Mouse (Mus musculus): ENCODE results near the gene Vmn1r188. TPM values are rescaled to one million over a fixed set of nuclear protein-coding genes. Genes with fewer than 3 reads are reported as not detected.
"Not testable (repeated sequence)": the region's sequence is repeated elsewhere in the genome, so short reads cannot be mapped to it uniquely, and the experiment has no call there.

The Vmn1r188 gene
- polyA plus RNA-seq, 1 experiment = not detected

GRCm38 (mm10) chr13:22040464-22041141 lies 43.6 kb upstream of the Vmn1r188 start:
- TF ChIP-seq POLR2A (IDR thresholded peaks at IDR 0.05; ENCODE audit: borderline replicate concordance, extremely low read depth, low read depth, low read length) (no peak), CTCF (IDR thresholded peaks at IDR 0.05; ENCODE audit: insufficient read depth, low read length) (no peak)

DNA sequence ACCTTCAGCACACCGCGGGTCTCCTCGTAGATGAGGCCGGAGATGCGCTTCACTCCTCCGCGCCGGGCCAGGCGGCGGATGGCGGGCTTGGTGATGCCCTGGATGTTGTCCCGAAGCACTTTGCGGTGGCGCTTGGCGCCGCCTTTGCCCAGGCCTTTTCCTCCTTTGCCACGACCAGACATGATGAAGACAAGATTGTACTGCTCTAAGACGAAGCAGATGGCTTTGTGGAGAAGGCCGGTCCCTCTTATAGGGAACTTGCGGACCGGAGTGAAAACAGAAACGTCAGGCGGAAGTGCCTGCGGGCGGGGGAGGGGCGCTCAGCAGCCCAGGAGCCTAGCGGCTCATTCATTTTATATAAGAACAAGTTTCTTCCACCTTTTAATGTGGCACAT lies 43.1 kb upstream of the Vmn1r188 start, which contains the start of gene Hist1h4i:
Hist1h4i (minus strand) TSS at position 221 of the 395 bp plus-strand sequence.
- WGBS = under 1% methylated on average over 24 of the region's 27 CpGs
- peak; percentile 91 for DNase-seq

More at GRCm38 (mm10) chr13:22040464-22041141, 43.6 kb upstream of the Vmn1r188 start:
- DNase-seq = no peak
- WGBS = 2% methylated on average over 24 of the region's 24 CpGs
- Histone ChIP-seq H3K4me3 (replicated peaks; ENCODE audit: extremely low read depth, low read depth, low read length) (peak overlapping the region; percentile 55), H3K4me1 (ENCODE audit: control insufficient read depth, insufficient read depth, low read length) (peaks cover 7% of the 10 kb centered on the region; the same call in 1 of the 2 replicates)

DNA sequence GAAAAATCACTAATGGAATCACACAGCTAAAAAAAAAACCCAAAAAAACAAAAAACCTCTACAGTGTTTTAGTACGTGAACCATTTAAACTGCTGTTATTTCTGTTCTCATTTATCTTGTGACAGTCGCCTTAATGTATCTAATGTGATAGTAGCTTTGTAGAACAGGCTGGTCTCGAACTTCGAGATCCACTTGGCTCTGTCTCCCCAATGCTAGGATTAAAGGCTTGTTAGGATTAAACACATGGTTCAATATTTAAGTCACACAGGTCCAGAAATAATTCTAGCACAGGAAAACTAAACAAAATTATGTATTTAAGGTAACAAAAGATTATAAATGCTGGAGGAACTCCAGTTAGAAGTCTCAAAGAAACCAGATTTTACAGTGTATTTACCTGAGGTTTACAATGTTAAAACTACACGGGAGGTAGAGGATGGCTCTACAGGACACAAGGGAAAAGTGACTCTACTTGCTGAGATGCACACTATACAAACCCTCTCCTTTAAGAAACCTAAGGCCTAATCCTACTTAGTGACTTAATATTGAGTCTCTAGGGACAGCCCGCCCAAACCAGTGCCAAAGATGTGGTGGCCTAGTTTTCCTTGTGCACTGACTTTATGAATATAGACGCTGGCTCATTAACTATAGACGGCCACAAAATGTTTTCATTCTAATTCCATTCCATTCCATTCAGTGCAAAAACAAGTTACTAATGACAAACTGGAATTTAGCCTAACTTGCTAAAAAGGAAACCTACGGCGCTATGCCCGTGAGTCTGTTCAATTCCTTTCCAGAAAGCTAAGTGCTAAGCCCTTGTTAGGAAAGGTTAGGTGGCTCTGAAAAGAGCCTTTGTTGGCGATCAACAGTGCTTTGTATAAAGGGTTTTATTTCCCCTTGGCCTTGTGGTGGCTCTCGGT lies 42.3 kb upstream of the Vmn1r188 start:
- H3K4me3 ChIP-seq (replicated peaks; ENCODE audit: extremely low read depth, low read depth, low read length) = peak overlapping the region; percentile 32
- 6% methylated on average over 13 of the region's 13 CpGs for WGBS

More for the DNA sequence above, 43.1 kb upstream of the Vmn1r188 start, which contains the start of gene Hist1h4i:
- peak within 1 kb of the TSS; percentile 55 for H3K4me3 ChIP-seq (replicated peaks; ENCODE audit: extremely low read depth, low read depth, low read length)
- peak; percentile 81; the same call in 1 of the 2 replicates for TF ChIP-seq POLR2A (IDR thresholded peaks at IDR 0.05; ENCODE audit: borderline replicate concordance, extremely low read depth, low read depth, low read length)
- not testable (repeated sequence) for H3K4me1 ChIP-seq (ENCODE audit: control insufficient read depth, insufficient read depth, low read length)

GRCm38 (mm10) chr13:22042568-22043502 lies 41.4 kb upstream of the Vmn1r188 start, which contains the start of the genes Hist1h2ag and Hist1h2bj:
Hist1h2ag (minus strand) TSS chr13:22042944.
Hist1h2bj (plus strand) TSS chr13:22043214.
- H3K4me3 ChIP-seq (replicated peaks; ENCODE audit: extremely low read depth, low read depth, low read length) = peak within 1 kb of the TSS; percentile 48
- under 1% methylated on average over 57 of the region's 80 CpGs for WGBS
- peak; percentile 76 for DNase-seq
- TF ChIP-seq POLR2A (IDR thresholded peaks at IDR 0.05; ENCODE audit: borderline replicate concordance, extremely low read depth, low read depth, low read length) = peak; percentile 74; the same call in 1 of the 2 replicates
- not testable (repeated sequence) for H3K4me1 ChIP-seq (ENCODE audit: control insufficient read depth, insufficient read depth, low read length)

More for the DNA sequence above, 42.3 kb upstream of the Vmn1r188 start:
- H3K4me1 ChIP-seq (ENCODE audit: control insufficient read depth, insufficient read depth, low read length) = peaks cover 7% of the 10 kb centered on the region; the same call in 1 of the 2 replicates
- no peak for DNase-seq
- TF ChIP-seq POLR2A (IDR thresholded peaks at IDR 0.05; ENCODE audit: borderline replicate concordance, extremely low read depth, low read depth, low read length) = no peak
- no peak for TF ChIP-seq CTCF (IDR thresholded peaks at IDR 0.05; ENCODE audit: insufficient read depth, low read length)

DNA sequence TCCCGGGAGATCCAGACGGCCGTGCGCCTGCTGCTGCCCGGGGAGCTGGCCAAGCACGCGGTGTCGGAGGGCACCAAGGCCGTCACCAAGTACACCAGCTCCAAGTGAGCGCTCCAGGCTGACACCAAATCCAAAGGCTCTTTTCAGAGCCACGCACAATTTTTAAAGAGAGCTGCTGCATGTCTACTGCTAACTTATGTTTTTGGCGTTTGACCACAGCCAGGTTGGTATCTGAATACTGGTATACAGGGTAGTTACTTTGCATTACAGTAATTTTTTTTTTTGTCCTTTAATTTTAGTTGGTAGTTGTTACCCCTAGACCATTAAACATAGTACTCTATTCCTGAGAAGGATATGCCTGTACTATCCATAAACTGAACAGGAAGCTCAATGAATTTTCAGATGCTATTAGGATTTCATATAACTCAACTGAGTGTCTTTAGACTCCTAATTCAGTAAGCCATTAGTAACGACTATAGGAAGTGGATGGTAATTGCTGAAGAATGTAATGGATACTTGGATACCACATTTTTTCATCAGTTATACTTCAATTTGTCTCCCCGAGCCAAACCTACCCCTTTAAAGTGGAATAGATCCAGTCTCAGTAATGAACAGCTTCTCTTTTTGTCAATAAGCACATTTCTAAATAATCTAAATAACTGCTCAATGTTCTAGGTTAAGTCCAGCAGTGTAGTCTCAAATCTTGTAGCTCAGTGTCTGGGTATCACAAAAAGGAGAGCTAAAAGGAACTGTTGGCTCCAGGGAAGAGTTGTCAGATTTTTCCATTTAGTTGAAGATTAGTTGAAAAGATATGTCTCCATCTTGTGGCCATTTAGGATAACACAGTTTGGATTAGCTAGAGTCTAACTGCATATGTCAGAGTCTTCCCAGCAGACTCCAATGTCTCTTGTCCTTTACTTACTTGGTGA lies 40.5 kb upstream of the Vmn1r188 start:
- DNase-seq = no peak
- Histone ChIP-seq H3K4me3 (replicated peaks; ENCODE audit: extremely low read depth, low read depth, low read length) (no peak overlapping the region), H3K4me1 (ENCODE audit: control insufficient read depth, insufficient read depth, low read length) (peaks cover 7% of the 10 kb centered on the region; the same call in 1 of the 2 replicates)
- no peak for TF ChIP-seq POLR2A (IDR thresholded peaks at IDR 0.05; ENCODE audit: borderline replicate concordance, extremely low read depth, low read depth, low read length)
- TF ChIP-seq CTCF (IDR thresholded peaks at IDR 0.05; ENCODE audit: insufficient read depth, low read length) = 0 out of 2 replicates have a peak, but pooled peaks have one; percentile 35
- 1% methylated on average over 14 of the region's 14 CpGs for WGBS

DNA sequence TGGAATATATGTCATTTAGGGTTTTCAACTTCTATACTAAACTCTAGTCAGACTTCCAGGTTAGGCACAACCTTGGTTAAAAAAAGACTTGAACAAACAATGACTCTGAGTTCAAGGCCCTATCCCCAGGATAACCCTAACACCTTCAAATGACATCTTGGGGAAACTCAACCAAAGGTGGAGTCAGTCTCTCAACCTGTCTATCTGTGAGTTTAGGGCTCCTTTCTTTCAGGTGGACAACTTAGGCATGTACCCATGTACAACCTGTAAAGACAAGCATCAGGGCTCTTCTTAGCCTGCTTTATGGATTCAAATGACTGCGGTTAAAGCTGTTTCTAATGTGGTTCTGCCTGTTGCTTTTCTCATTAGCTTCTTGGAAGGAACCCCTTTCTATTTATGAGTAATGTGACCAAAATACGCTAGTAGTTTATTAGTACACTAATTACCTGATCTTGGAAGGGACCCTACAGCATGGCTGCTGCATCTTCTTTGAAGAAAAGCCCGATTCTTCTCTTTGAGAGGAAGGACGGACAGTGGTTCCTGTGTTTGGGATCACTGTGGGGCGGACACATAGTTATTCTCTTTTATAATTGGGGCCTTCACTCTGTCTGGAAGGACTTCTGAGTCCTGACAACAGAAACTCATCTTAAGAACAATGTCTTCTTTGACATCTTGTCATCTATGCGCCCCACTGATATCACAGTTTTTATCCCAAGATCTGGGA lies 39.6 kb upstream of the Vmn1r188 start:
- H3K4me3 ChIP-seq (replicated peaks; ENCODE audit: extremely low read depth, low read depth, low read length) = no peak overlapping the region
- 88% methylated on average over 6 of the region's 6 CpGs for WGBS
- TF ChIP-seq CTCF (IDR thresholded peaks at IDR 0.05; ENCODE audit: insufficient read depth, low read length) (no peak), POLR2A (IDR thresholded peaks at IDR 0.05; ENCODE audit: borderline replicate concordance, extremely low read depth, low read depth, low read length) (no peak)
- peaks cover 7% of the 10 kb centered on the region; the same call in 1 of the 2 replicates for H3K4me1 ChIP-seq (ENCODE audit: control insufficient read depth, insufficient read depth, low read length)
- no peak for DNase-seq

GRCm38 (mm10) chr13:22045311-22045710 lies 38.9 kb upstream of the Vmn1r188 start:
- Histone ChIP-seq H3K4me1 (ENCODE audit: control insufficient read depth, insufficient read depth, low read length) (peaks cover 7% of the 10 kb centered on the region; the same call in 1 of the 2 replicates), H3K4me3 (replicated peaks; ENCODE audit: extremely low read depth, low read depth, low read length) (no peak overlapping the region)
- 56% methylated on average over 2 of the region's 2 CpGs for WGBS
- TF ChIP-seq CTCF (IDR thresholded peaks at IDR 0.05; ENCODE audit: insufficient read depth, low read length) (no peak), POLR2A (IDR thresholded peaks at IDR 0.05; ENCODE audit: borderline replicate concordance, extremely low read depth, low read depth, low read length) (no peak)
- no peak for DNase-seq

Data from lung, adult 2 months (tissue).